Mouse (Mus musculus): Measurements from ENCODE around the gene Ms4a4d.
"Not testable (repeated sequence)": the region's sequence is repeated elsewhere in the genome, so short reads cannot be mapped to it uniquely, and the experiment has no call there.

Gene Ms4a4d

DNA sequence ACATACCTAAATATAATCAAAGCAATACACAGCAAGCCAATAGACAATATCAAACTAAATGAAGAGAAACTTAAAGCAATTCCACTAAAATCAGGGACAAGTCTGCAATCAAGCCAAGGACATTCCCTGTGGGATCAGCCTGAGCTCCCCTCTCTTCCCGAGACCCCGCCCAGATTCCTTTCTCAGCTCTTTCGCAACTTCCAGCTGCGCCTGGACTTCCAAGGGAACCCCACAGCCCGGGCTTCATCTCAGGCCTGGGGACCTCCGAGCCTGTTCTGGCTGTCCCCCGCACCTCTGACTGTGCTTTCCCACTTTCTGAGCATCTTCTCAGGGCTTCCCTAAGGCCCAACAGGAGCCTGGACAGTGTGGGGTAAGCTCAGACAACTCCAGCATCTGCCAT lies at the start of gene Ms4a4d:
Gene Ms4a4d, plus strand, starts transcription at position 209 of the 400 bp plus-strand sequence.
- DNase-seq, result peak; percentile 59

- peak; percentile 31 for DNase-seq
These were observed 45.0 kb upstream of the Ms4a4d start for GRCm38 (mm10) chr19:11491406-11492189.

GRCm38 (mm10) chr19:11492671-11493070 lies 43.9 kb upstream of the Ms4a4d start:
- DNase-seq, result no peak

DNA sequence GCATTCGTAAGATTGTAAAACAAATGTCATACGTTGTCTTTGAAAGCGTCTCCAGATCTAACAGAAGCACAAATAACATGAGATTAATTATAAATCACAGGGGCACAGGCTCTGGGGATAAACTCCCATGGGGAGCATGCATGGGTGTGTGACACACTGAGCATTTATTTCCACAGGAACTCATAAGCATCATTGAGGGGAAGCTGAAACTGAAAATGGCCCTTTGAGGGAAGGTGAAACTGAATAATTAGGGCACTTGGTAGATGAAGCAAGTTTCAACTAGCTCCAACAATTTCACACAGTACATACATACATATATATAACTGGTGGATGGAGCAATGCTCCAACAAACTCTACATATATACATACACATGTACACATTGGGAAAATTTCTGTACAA lies 42.1 kb upstream of the Ms4a4d start:
- peak; percentile 27 for DNase-seq

DNA sequence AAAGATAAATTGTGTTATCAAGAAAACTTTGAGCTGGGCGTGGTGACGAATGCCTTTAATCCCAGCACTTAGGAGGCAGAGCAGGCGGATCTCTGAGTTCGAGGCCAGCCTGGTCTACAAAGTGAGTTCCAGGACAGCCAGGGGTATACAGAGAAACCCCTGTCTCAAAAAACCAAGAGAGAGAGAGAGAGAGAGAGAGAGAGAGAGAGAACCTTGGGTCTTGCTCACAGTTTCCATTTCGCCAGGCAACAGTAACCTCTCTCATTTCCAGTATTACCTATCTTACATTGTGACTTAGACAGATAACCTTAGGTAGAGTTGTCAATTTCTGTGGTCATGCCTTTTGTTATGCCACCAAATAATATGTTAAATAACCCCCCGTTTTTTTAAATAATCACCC lies 40.2 kb upstream of the Ms4a4d start:
- no peak for DNase-seq

DNA sequence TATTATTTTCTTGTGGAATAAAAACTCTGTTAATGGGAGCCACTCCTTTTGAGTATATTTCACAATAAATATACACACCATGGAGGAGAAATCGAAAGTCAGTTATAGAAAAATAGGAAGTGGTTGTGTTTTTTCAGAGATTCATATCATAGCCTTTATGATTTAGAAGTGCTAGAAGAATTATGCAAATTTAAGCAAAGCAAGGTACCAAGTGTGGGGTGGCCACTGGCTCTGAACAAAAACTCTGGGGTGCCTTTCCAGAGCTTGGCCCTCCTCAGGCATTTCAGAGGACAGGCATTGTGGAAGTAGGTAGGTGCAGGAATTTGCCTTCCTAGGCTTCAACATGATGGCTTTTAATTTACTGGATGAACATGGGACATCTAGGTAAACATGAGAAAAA lies 39.3 kb upstream of the Ms4a4d start:
- DNase-seq, result not testable (repeated sequence)

GRCm38 (mm10) chr19:11500796-11501195 lies 35.8 kb upstream of the Ms4a4d start:
- no peak for DNase-seq

GRCm38 (mm10) chr19:11501326-11501725 lies 35.3 kb upstream of the Ms4a4d start:
- no peak for DNase-seq

DNA sequence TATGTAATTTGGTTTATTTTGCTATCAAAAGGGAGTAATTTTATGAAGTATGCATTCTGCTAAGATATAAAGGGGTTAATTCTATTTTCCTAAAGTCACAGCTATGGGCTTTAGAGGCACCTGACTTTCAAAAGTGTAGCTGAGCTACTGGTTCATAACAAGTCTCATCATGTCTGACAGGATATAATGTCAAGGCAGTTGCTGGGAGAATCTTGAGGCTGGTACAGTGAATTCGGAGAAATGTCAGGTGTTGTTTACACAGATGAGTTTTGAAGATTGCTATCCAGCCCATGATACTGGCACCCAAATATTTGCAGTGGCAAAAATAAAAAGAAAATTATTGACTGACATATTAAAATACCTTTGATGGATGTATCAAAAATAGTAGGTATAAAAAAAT lies 31.7 kb upstream of the Ms4a4d start:
- no peak for DNase-seq

DNA sequence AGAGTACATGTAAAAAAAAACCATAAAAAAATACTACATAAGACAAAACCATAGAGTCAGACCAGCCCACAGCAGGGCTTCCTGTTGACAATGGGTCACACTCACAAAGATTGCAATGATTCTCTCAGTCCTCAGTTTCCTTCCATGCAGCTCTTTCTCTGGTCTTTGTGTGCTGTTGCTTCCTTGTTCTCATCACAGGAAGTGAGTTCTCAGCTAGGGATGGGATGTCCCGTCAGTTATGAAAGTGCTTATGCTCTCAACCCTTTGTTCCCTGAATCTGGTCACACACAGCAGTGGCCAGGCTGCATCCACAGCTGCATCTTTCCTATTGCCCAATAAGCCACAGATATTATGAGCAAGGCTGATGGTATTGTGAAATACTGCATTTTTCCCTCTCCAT lies 23.1 kb upstream of the Ms4a4d start:
- peak; percentile 13 for DNase-seq

DNA sequence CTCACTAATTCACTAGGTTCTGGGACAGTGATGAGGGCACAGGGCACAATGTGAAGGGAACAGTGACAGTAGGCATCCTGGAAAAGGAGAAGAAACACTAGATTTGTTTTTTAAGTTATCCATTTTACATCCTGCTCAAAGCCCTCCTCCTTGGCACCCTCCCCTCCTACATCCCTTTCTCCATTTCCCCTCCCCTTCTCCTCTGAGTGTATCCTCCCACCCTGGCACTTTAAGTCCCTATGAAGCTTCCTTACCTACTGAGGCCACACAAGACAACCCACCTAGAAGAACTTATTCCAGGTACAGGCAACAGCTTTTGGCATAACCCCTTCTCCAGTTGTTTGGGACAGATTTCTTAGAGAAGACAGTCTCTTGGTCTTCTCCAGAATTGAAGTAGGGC lies 20.4 kb upstream of the Ms4a4d start, which contains the start of gene Ms4a6b:
Gene Ms4a6b, plus strand, starts transcription at position 267 of the 400 bp plus-strand sequence.
- DNase-seq, result no peak

DNA sequence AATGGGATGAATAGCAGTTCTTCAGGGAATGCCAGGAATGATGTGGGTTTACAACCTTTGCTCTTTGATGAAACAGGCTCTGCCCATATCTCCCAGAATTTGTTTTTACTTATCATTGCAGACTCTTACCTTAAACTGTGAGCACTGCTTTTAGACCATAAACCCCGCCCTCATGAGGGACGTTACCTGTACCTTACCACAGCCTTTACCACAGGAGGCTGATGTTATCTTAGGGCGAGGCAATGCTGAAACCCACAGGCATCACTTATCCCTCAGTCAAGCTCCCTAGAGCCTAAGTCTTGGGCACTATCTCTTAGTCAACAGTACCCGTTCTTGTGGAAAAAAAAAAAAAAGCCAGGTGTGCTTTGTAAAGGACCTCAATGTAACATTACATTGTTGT lies 19.8 kb upstream of the Ms4a4d start:
- DNase-seq, result peak; percentile 34

DNA sequence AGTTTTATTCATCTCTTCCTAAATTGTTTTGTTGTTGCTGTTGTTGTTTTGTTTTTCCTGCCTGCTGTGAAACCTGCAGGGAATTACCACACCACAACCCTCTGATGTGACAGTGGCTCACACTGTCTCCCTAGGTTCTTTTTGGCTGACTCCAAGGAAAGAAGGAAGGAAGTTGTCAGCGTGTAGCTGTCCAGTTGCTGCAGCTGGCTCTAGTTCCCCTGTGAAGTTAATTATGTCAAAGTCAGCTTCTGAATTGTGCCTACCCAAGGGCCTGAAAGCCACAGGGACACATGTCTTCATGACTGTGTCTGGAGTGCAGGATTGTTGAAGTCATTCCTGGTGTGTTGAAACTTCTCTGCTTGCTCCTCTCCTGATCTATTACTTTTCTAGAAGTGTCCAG lies 19.2 kb upstream of the Ms4a4d start:
- peak; percentile 21 for DNase-seq

- peak; percentile 11 for DNase-seq
These were observed 18.2 kb upstream of the Ms4a4d start for GRCm38 (mm10) chr19:11518356-11518755.

DNA sequence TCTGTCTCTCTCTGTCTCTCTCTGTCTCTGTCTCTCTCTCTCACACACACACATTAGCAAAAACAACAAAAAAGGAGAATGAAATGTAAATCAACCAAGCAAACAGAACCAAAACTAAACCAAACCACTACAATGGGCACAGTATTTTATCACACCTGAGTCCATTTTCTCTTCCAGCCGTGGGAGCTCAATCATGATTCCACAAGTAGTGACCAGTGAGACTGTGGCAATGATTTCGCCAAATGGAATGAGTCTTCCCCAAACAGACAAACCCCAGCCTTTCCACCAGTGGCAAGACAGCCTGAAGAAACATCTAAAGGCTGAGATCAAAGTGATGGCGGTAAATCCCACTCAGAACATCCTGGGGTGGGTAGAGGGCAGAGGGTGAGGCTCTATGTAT lies 16.5 kb upstream of the Ms4a4d start:
- no peak for DNase-seq

- DNase-seq, result no peak
These were observed 3.2 kb upstream of the Ms4a4d start for GRCm38 (mm10) chr19:11533421-11533820.

- peak; percentile 64 for DNase-seq
These were observed 2.6 kb upstream of the Ms4a4d start for GRCm38 (mm10) chr19:11533888-11534445.

DNA sequence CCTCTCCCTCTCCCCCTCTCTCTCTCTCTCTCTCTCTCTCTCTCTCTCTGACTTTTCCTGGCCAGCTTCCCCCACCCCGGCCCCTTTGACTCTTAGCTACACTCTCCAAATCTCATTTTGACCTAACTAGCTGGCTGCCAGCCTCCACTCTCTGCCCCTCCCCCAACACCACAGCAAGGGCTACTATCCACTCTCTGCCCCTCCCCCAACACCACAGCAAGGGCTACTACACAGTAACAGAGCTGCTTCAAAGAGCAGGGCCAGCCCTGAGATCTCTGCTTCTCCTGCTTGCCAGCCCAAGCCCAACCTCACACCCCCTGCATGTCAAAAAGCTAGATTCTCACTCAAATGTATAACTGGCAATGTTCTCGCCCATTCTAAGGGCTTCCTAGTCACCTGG lies 735 bp downstream of the Ms4a4d start:
- DNase-seq, result peak; percentile 51

GRCm38 (mm10) chr19:11540166-11540821 lies 3.7 kb downstream of the Ms4a4d start:
- peak; percentile 41 for DNase-seq

DNA sequence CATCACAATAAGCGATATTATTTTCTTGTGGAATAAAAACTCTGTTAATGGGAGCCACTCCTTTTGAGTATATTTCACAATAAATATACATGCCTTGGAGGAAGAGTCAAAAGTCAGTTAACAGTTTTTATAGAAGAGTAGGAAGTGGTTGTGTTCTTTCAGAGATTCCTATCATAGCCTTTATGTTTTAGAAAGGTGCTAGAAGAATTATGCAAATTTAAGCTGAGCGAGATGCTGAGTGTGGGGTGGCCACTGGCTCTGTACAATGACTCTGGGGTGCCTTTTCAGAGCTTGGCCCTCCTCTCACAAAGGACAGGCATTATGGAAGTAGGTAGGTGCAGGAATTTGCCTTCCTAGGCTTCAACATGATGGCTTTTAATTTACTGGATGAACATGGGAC lies 7.8 kb downstream of the Ms4a4d start:
- not testable (repeated sequence) for DNase-seq

DNA sequence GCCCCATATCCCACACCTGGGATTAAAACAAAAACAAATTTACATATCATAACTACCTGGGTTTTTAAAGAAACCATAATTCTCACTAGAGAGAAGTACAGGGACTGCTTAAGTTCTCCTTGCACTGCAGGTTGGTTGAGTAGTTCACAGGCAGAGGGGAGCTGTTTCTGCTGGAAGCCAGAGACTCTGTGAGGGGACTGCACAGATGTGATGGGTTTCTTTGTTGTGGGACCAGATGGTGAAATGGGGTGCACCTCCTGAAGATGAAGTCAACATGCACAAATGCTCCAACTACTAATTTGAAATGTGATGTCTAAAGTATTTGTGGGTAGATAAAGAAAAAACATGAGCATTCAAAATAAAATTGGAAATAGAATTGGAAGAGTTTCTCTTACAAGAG lies 11.3 kb downstream of the Ms4a4d start:
- DNase-seq, result no peak

GRCm38 (mm10) chr19:11554726-11555125 lies 18.1 kb downstream of the Ms4a4d start:
- no peak for DNase-seq

DNA sequence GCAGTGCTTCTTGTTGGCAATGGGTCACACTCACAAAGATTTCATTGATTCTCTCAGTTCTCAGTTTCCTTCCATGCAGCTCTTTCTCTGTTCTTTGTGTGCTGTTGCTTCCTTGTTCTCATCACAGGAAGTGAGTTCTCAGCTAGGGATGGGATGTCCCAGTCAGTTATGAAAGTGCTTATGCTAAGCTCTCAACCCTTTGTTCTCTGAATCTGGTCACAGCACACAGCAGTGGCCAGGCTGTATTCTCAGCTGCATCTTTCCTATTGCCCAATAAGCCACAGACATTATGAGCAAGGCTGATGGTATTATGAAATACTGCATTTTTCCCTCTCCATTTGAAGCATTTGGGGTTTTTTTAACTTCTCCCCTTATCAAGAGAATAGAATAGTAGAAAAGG lies 23.0 kb downstream of the Ms4a4d start:
- peak; percentile 51 for DNase-seq

GRCm38 (mm10) chr19:11574965-11575364 lies 38.4 kb downstream of the Ms4a4d start:
- no peak for DNase-seq
